Mouse (Mus musculus): ENCODE results near the gene Tada3. TPM values are rescaled to one million over a fixed set of nuclear protein-coding genes. Genes with fewer than 3 reads are reported as not detected.
A peak's percentile ranks its signal among the peaks of the same experiment; 100 is the strongest.

Tada3 gene
- total and polyA plus RNA-seq, 3 experiments, result 25.0 to 62.2 TPM; not detected in 1

GRCm38 (mm10) chr6:113353696-113354095 is 24.0 kb downstream of the Tada3 start:
- no peak overlapping the region for H3K9ac ChIP-seq (ENCODE audit: control insufficient read depth, low read depth, low read length, poor library complexity, severe bottlenecking)
- no peak for TF ChIP-seq USF2 (IDR thresholded peaks at IDR 0.05; ENCODE audit: borderline replicate concordance in 1 of 2, insufficient read depth in 1 of 2, low read depth in 1 of 2, low read length in 2 of 2)
- no peak for TF ChIP-seq MYB (IDR thresholded peaks at IDR 0.05; ENCODE audit: low read depth, low read length)
- TF ChIP-seq POLR2A (IDR thresholded peaks at IDR 0.05; ENCODE audit: control insufficient read depth in 1 of 2, insufficient read depth in 1 of 2, low read depth in 1 of 2, low read length in 2 of 2, poor library complexity in 1 of 2), result no peak
- no peak for TF ChIP-seq BHLHE40 (IDR thresholded peaks at IDR 0.05; ENCODE audit: borderline replicate concordance, low read depth, low read length)
- TF ChIP-seq TAL1 (IDR thresholded peaks at IDR 0.05; ENCODE audit: low read length), result no peak
- no peak for TF ChIP-seq GABPA (IDR thresholded peaks at IDR 0.05; ENCODE audit: low read depth, low read length)
- no peak for DNase-seq (ENCODE audit: low read depth, low spot score)

GRCm38 (mm10) chr6:113352820-113353219 is 24.9 kb downstream of the Tada3 start:
- no peak overlapping the region for H3K27ac ChIP-seq (ENCODE audit: control insufficient read depth, low read depth, low read length)

More at GRCm38 (mm10) chr6:113353696-113354095, 24.0 kb downstream of the Tada3 start:
- Histone ChIP-seq H3K9me3 (replicated peaks; ENCODE audit: insufficient read depth, low read length) (no peaks in the 10 kb centered on the region), H3K27ac (ENCODE audit: control insufficient read depth, low read depth, low read length) (no peak overlapping the region), H3K27me3 (ENCODE audit: control insufficient read depth in 1 of 2, insufficient read depth in 2 of 2, low read length in 2 of 2) (no peaks in the 10 kb centered on the region), H3K4me3 (ENCODE audit: control insufficient read depth in 1 of 2, insufficient read depth in 1 of 2, low read depth in 2 of 2, low read length in 2 of 2) (no peak overlapping the region), H3K79me2 (ENCODE audit: control insufficient read depth, insufficient read depth, low read length, poor library complexity) (no peaks in the 10 kb centered on the region), H3K36me3 (ENCODE audit: control insufficient read depth in 1 of 2, insufficient read depth in 2 of 2, low read length in 2 of 2) (peaks cover 0 to 8% of the 10 kb centered on the region in 2 experiments; a peak in 2 of 4 replicates), H3K4me1 (ENCODE audit: control insufficient read depth in 1 of 2, insufficient read depth in 2 of 2, low read length in 2 of 2) (peaks cover 2 to 6% of the 10 kb centered on the region in 2 experiments)

GRCm38 (mm10) chr6:113351653-113352052 is 26.0 kb downstream of the Tada3 start:
- Histone ChIP-seq H3K27ac (ENCODE audit: control insufficient read depth, low read depth, low read length) (no peak overlapping the region), H3K9ac (ENCODE audit: control insufficient read depth, low read depth, low read length, poor library complexity, severe bottlenecking) (peak overlapping the region; percentile 42), H3K27me3 (ENCODE audit: control insufficient read depth in 1 of 2, insufficient read depth in 2 of 2, low read length in 2 of 2) (no peaks in the 10 kb centered on the region), H3K9me3 (replicated peaks; ENCODE audit: insufficient read depth, low read length) (no peaks in the 10 kb centered on the region), H3K36me3 (ENCODE audit: control insufficient read depth in 1 of 2, insufficient read depth in 2 of 2, low read length in 2 of 2) (peaks cover 0 to 8% of the 10 kb centered on the region in 2 experiments; a peak in 2 of 4 replicates), H3K79me2 (ENCODE audit: control insufficient read depth, insufficient read depth, low read length, poor library complexity) (no peaks in the 10 kb centered on the region), H3K4me3 (ENCODE audit: control insufficient read depth in 1 of 2, insufficient read depth in 1 of 2, low read depth in 2 of 2, low read length in 2 of 2) (peak overlapping the region; percentile 1 to 42; a peak in 3 of 4 replicates), H3K4me1 (ENCODE audit: control insufficient read depth in 1 of 2, insufficient read depth in 2 of 2, low read length in 2 of 2) (peaks cover 2 to 6% of the 10 kb centered on the region in 2 experiments)
- peak; percentile 64 for DNase-seq (ENCODE audit: low read depth, low spot score)
- TF ChIP-seq ZNF384 (IDR thresholded peaks at IDR 0.05; ENCODE audit: low read depth, low read length) (no peak), MYB (IDR thresholded peaks at IDR 0.05; ENCODE audit: low read depth, low read length) (no peak), USF2 (IDR thresholded peaks at IDR 0.05; ENCODE audit: borderline replicate concordance in 1 of 2, insufficient read depth in 1 of 2, low read depth in 1 of 2, low read length in 2 of 2) (no peak), GABPA (IDR thresholded peaks at IDR 0.05; ENCODE audit: low read depth, low read length) (no peak), KAT2A (conservative IDR thresholded peaks at IDR 0.05; ENCODE audit: low read depth, low read length) (no peak), E2F4 (IDR thresholded peaks at IDR 0.05; ENCODE audit: borderline replicate concordance, low read depth, low read length) (no peak), RAD21 (IDR thresholded peaks at IDR 0.05; ENCODE audit: low read depth, low read length) (no peak), MEF2A (IDR thresholded peaks at IDR 0.05; ENCODE audit: extremely low read depth, insufficient replicate concordance, low read depth, low read length, poor library complexity, severe bottlenecking) (no peak), GATA1 (IDR thresholded peaks at IDR 0.05; ENCODE audit: low read depth, low read length) (peak; percentile 56), POLR2A (IDR thresholded peaks at IDR 0.05; ENCODE audit: control insufficient read depth in 1 of 2, insufficient read depth in 1 of 2, low read depth in 1 of 2, low read length in 2 of 2, poor library complexity in 1 of 2) (no peak), ETS1 (IDR thresholded peaks at IDR 0.05; ENCODE audit: low read depth, low read length) (no peak), UBTF (IDR thresholded peaks at IDR 0.05; ENCODE audit: borderline replicate concordance, insufficient read depth, low read depth, low read length) (no peak), MAFK (IDR thresholded peaks at IDR 0.05; ENCODE audit: borderline replicate concordance, low read depth, low read length) (no peak), ZKSCAN1 (IDR thresholded peaks at IDR 0.05; ENCODE audit: low read depth, low read length) (no peak), TCF12 (IDR thresholded peaks at IDR 0.05; ENCODE audit: low read depth, low read length) (no peak), SIN3A (IDR thresholded peaks at IDR 0.05; ENCODE audit: low read length) (no peak)

More at GRCm38 (mm10) chr6:113352820-113353219, 24.9 kb downstream of the Tada3 start:
- H3K27me3 ChIP-seq (ENCODE audit: control insufficient read depth in 1 of 2, insufficient read depth in 2 of 2, low read length in 2 of 2), result no peaks in the 10 kb centered on the region
- TF ChIP-seq TBP (IDR thresholded peaks at IDR 0.05; ENCODE audit: low read depth, low read length), result no peak
- no peak for TF ChIP-seq ZNF384 (IDR thresholded peaks at IDR 0.05; ENCODE audit: low read depth, low read length)
- TF ChIP-seq USF1 (IDR thresholded peaks at IDR 0.05; ENCODE audit: low read depth, low read length), result no peak
- TF ChIP-seq NELFE (IDR thresholded peaks at IDR 0.05; ENCODE audit: low read depth, low read length), result no peak
- no peak for TF ChIP-seq ETS1 (IDR thresholded peaks at IDR 0.05; ENCODE audit: low read depth, low read length)
- no peak for TF ChIP-seq BHLHE40 (IDR thresholded peaks at IDR 0.05; ENCODE audit: borderline replicate concordance, low read depth, low read length)
- TF ChIP-seq CTCF (IDR thresholded peaks at IDR 0.05 in 2 of 3, conservative IDR thresholded peaks at IDR 0.05 in 1 of 3; ENCODE audit: control insufficient read depth in 1 of 3, insufficient read depth in 1 of 3, low read depth in 2 of 3, low read length in 3 of 3, poor library complexity in 1 of 3, severe bottlenecking in 1 of 3), result no peak
- TF ChIP-seq JUND (IDR thresholded peaks at IDR 0.05; ENCODE audit: low read depth, low read length), result no peak
- no peak for TF ChIP-seq CHD2 (IDR thresholded peaks at IDR 0.05; ENCODE audit: low read length)
- TF ChIP-seq POLR2AphosphoS5 (IDR thresholded peaks at IDR 0.05; ENCODE audit: borderline replicate concordance, low read depth, low read length), result no peak
- TF ChIP-seq MAFK (IDR thresholded peaks at IDR 0.05; ENCODE audit: borderline replicate concordance, low read depth, low read length), result no peak
- TF ChIP-seq HCFC1 (IDR thresholded peaks at IDR 0.05; ENCODE audit: low read depth, low read length), result no peak
- no peak for TF ChIP-seq GABPA (IDR thresholded peaks at IDR 0.05; ENCODE audit: low read depth, low read length)
- TF ChIP-seq MAZ (IDR thresholded peaks at IDR 0.05; ENCODE audit: low read depth, low read length), result no peak
- H3K4me1 ChIP-seq (ENCODE audit: control insufficient read depth in 1 of 2, insufficient read depth in 2 of 2, low read length in 2 of 2), result peaks cover 2 to 6% of the 10 kb centered on the region in 2 experiments
- DNase-seq (ENCODE audit: low read depth, low spot score), result no peak
- no peaks in the 10 kb centered on the region for H3K9me3 ChIP-seq (replicated peaks; ENCODE audit: insufficient read depth, low read length)
- no peak overlapping the region for H3K4me3 ChIP-seq (ENCODE audit: control insufficient read depth in 1 of 2, insufficient read depth in 1 of 2, low read depth in 2 of 2, low read length in 2 of 2)
- H3K9ac ChIP-seq (ENCODE audit: control insufficient read depth, low read depth, low read length, poor library complexity, severe bottlenecking), result no peak overlapping the region
- peaks cover 0 to 8% of the 10 kb centered on the region in 2 experiments; a peak in 2 of 4 replicates for H3K36me3 ChIP-seq (ENCODE audit: control insufficient read depth in 1 of 2, insufficient read depth in 2 of 2, low read length in 2 of 2)
- H3K79me2 ChIP-seq (ENCODE audit: control insufficient read depth, insufficient read depth, low read length, poor library complexity), result no peaks in the 10 kb centered on the region
